Mouse (Mus musculus): ENCODE measurements at regions not wholly inside any gene's neighbourhood (a gene's known extent, or its start where the extent isn't known, plus 50 kb on each side); places are given as distances from the start of the nearest gene placed in this dataset.

- TF ChIP-seq POLR2A (IDR thresholded peaks at IDR 0.05; ENCODE audit: control insufficient read depth, low read depth, low read length) (no peak), CTCF (IDR thresholded peaks at IDR 0.05; ENCODE audit: control insufficient read depth, insufficient read depth, insufficient replicate concordance, low read depth, low read length) (no peak)
These were observed 78.1 kb upstream of the Calcoco1 start for GRCm38 (mm10) chr15:102800049-102800448.
